Mouse (Mus musculus): ENCODE data around the gene Mrps25.

The Mrps25 gene

GRCm38 (mm10) chr6:92131456-92131855 lies 52.4 kb downstream of the Mrps25 start:
- DNase-seq (ENCODE audit: low read depth in 1 of 2, low spot score in 2 of 2), result no peak

- DNase-seq (ENCODE audit: low read depth in 1 of 2, low spot score in 2 of 2), result peak in 1 of 2 experiments; percentile 5
Measured at GRCm38 (mm10) chr6:92126861-92127468, 56.9 kb downstream of the Mrps25 start.

- DNase-seq (ENCODE audit: low read depth in 1 of 2, low spot score in 2 of 2), result no peak
Measured at GRCm38 (mm10) chr6:92124547-92124946, 59.3 kb downstream of the Mrps25 start.
